Mouse (Mus musculus) E14TG2a.4 (cell line): ENCODE data around the gene LTO1.
"Not testable (repeated sequence)": the region's sequence is repeated elsewhere in the genome, so short reads cannot be mapped to it uniquely, and the experiment has no call there.

Source experiments
- H3K27me3 ChIP-seq: 2 replicates; pipeline ENCODE4 v1.6.1; 2014; ENCODE audit warnings: low read length, control low read depth; ENCODE audit not compliant: insufficient read depth
- H3K36me3 ChIP-seq: 2 replicates; pipeline ENCODE4 v1.6.1; 2014; ENCODE audit warnings: low read length, control low read depth; ENCODE audit not compliant: insufficient read depth
- H3K4me1 ChIP-seq: replicated peaks from 2 replicates; pipeline ENCODE4 v1.6.1; 2014; ENCODE audit warnings: low read depth, low read length, control low read depth
- H3K4me3 ChIP-seq: replicated peaks from 2 replicates; pipeline ENCODE4 v1.5.1; 2014; ENCODE audit warnings: mild to moderate bottlenecking, low read length
- H3K9me3 ChIP-seq: 2 replicates; pipeline ENCODE4 v1.6.1; 2014; ENCODE audit warnings: low read length, control low read depth
- CTCF ChIP-seq: conservative IDR thresholded peaks from 2 replicates; pipeline ENCODE4 v1.5.1; 2014; ENCODE audit warnings: low read length
- NANOG ChIP-seq: IDR thresholded peaks from 2 replicates; pipeline ENCODE4 v1.6.1; 2014; ENCODE audit warnings: borderline replicate concordance, low read length, mixed read lengths
- POU5F1 ChIP-seq: IDR thresholded peaks from 2 replicates; pipeline ENCODE4 v1.6.1; 2014; ENCODE audit warnings: low read length, borderline replicate concordance

LTO1 gene

GRCm38 (mm10) chr7:144898506-144898905 is 16.4 kb upstream of the LTO1 start:
- Histone ChIP-seq H3K36me3 (peaks cover 22% of the 10 kb centered on the region), H3K4me1 (peaks cover 90% of the 10 kb centered on the region), H3K4me3 (peak overlapping the region; percentile 79), H3K27me3 (peaks cover 35% of the 10 kb centered on the region), H3K9me3 (no peaks in the 10 kb centered on the region)
- no peak for TF ChIP-seq CTCF
- no peak; the same call in 1 of the 2 replicates for TF ChIP-seq NANOG
- no peak for TF ChIP-seq POU5F1

- H3K4me3 ChIP-seq, H3K36me3 ChIP-seq, H3K27me3 ChIP-seq, H3K9me3 ChIP-seq: not testable (repeated sequence)
- peaks cover 61% of the 10 kb centered on the region for H3K4me1 ChIP-seq
- TF ChIP-seq CTCF: peak; percentile 67
Observed at GRCm38 (mm10) chr7:144905514-144905913, 9.4 kb upstream of the LTO1 start.

- no peak for TF ChIP-seq POU5F1
- TF ChIP-seq CTCF: peak; percentile 65
- no peak for TF ChIP-seq NANOG
- H3K9me3 ChIP-seq: no peaks in the 10 kb centered on the region
- no peak overlapping the region for H3K4me3 ChIP-seq
- H3K4me1 ChIP-seq: peaks cover 48% of the 10 kb centered on the region
- H3K36me3 ChIP-seq: no peaks in the 10 kb centered on the region
- no peaks in the 10 kb centered on the region for H3K27me3 ChIP-seq
Observed at GRCm38 (mm10) chr7:144906708-144907397, 8.0 kb upstream of the LTO1 start.

- TF ChIP-seq POU5F1 (no peak), CTCF (peak; percentile 54)
- no peaks in the 10 kb centered on the region for H3K27me3 ChIP-seq
- H3K4me3 ChIP-seq: no peak overlapping the region
- H3K4me1 ChIP-seq: peaks cover 39% of the 10 kb centered on the region
- H3K36me3 ChIP-seq: no peaks in the 10 kb centered on the region
- no peaks in the 10 kb centered on the region for H3K9me3 ChIP-seq
Observed at GRCm38 (mm10) chr7:144907793-144908192, 7.1 kb upstream of the LTO1 start.

- TF ChIP-seq POU5F1 (no peak), CTCF (no peak)
- Histone ChIP-seq H3K4me3 (peak overlapping the region; percentile 11; the same call in 1 of the 2 replicates), H3K27me3 (no peaks in the 10 kb centered on the region), H3K36me3 (no peaks in the 10 kb centered on the region), H3K4me1 (peaks cover 35% of the 10 kb centered on the region), H3K9me3 (no peaks in the 10 kb centered on the region)
Observed at GRCm38 (mm10) chr7:144908705-144909104, 6.2 kb upstream of the LTO1 start.

- TF ChIP-seq CTCF (no peak), NANOG (no peak), POU5F1 (no peak)
- Histone ChIP-seq H3K4me3 (no peak overlapping the region), H3K27me3 (no peaks in the 10 kb centered on the region), H3K36me3 (no peaks in the 10 kb centered on the region), H3K9me3 (no peaks in the 10 kb centered on the region), H3K4me1 (peaks cover 50% of the 10 kb centered on the region)
Observed at GRCm38 (mm10) chr7:144911121-144911520, 3.8 kb upstream of the LTO1 start.

GRCm38 (mm10) chr7:144912897-144913296 is 2.0 kb upstream of the LTO1 start:
- H3K36me3 ChIP-seq: peaks cover 17% of the 10 kb centered on the region
- H3K4me3 ChIP-seq: no peak overlapping the region
- no peaks in the 10 kb centered on the region for H3K9me3 ChIP-seq
- peaks cover 43% of the 10 kb centered on the region for H3K4me1 ChIP-seq
- TF ChIP-seq POU5F1 (no peak), NANOG (no peak), CTCF (no peak)
- no peaks in the 10 kb centered on the region for H3K27me3 ChIP-seq

GRCm38 (mm10) chr7:144914296-144914947 is 478 bp upstream of the LTO1 start:
- Histone ChIP-seq H3K4me1 (peaks cover 30% of the 10 kb centered on the region), H3K27me3 (no peaks in the 10 kb centered on the region), H3K9me3 (no peaks in the 10 kb centered on the region), H3K4me3 (peak overlapping the region; percentile 98), H3K36me3 (peaks cover 31% of the 10 kb centered on the region)
- TF ChIP-seq NANOG: no peak
- TF ChIP-seq POU5F1: no peak
- no peak; the same call in 1 of the 2 replicates for TF ChIP-seq CTCF

GRCm38 (mm10) chr7:144918823-144919222 is 3.9 kb downstream of the LTO1 start:
- no peaks in the 10 kb centered on the region for H3K9me3 ChIP-seq
- TF ChIP-seq NANOG (no peak), POU5F1 (no peak), CTCF (no peak)
- no peak overlapping the region for H3K4me3 ChIP-seq

More at GRCm38 (mm10) chr7:144918823-144919222, 3.9 kb downstream of the LTO1 start:
- Histone ChIP-seq H3K27me3 (no peaks in the 10 kb centered on the region), H3K4me1 (peaks cover 22% of the 10 kb centered on the region), H3K36me3 (peaks cover 57% of the 10 kb centered on the region)
